Mouse (Mus musculus): ENCODE results near the gene 1110051M20Rik. TPM values are rescaled to one million over a fixed set of nuclear protein-coding genes. Genes with fewer than 3 reads are reported as not detected.

The 1110051M20Rik gene
- total and polyA plus RNA-seq, 3 experiments = 8.4 to 14.7 (median 13.2) TPM

DNA sequence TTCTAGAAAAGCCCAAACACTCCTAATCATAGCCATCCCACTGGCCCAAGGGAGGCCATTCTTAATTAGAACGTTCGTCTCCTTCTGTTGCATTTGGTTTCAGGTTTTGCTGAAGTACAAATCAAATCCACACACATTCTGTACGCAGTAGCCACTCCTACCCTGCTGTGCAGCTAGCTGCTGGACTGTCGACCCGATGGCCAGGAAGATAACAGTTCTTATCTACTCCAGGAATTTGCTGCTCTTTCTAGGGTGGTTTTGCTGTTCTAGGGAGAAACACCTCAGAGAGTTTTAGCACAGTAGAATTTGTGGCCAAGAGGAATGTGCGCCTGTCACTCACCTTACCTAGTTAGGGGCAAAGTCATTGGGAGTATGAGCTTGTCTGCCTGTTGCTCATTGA lies 156.9 kb downstream of the 1110051M20Rik start:
- Histone ChIP-seq H3K4me1 (ENCODE audit: control insufficient read depth, insufficient read depth, low read length) (peaks cover 1% of the 10 kb centered on the region), H3K27me3 (ENCODE audit: control insufficient read depth, insufficient read depth, low read length) (no peaks in the 10 kb centered on the region), H3K4me3 (no peak overlapping the region), H3K36me3 (ENCODE audit: control insufficient read depth, insufficient read depth, low read length) (no peaks in the 10 kb centered on the region), H3K9ac (ENCODE audit: low read depth, low read length) (no peak overlapping the region), H3K79me2 (replicated peaks; ENCODE audit: control insufficient read depth, insufficient read depth, low read length) (no peaks in the 10 kb centered on the region), H3K27ac (no peak overlapping the region)
- 67% methylated on average over 6 of the region's 6 CpGs for WGBS
- TF ChIP-seq CTCF (IDR thresholded peaks at IDR 0.05) (no peak), EP300 (IDR thresholded peaks at IDR 0.05; ENCODE audit: insufficient read depth, low read depth, low read length) (no peak), POLR2A (IDR thresholded peaks at IDR 0.05; ENCODE audit: insufficient read depth, low read depth, low read length) (no peak)
- intact Hi-C loops (cut with DNase I) = no loop called here
- no peak for DNase-seq

DNA sequence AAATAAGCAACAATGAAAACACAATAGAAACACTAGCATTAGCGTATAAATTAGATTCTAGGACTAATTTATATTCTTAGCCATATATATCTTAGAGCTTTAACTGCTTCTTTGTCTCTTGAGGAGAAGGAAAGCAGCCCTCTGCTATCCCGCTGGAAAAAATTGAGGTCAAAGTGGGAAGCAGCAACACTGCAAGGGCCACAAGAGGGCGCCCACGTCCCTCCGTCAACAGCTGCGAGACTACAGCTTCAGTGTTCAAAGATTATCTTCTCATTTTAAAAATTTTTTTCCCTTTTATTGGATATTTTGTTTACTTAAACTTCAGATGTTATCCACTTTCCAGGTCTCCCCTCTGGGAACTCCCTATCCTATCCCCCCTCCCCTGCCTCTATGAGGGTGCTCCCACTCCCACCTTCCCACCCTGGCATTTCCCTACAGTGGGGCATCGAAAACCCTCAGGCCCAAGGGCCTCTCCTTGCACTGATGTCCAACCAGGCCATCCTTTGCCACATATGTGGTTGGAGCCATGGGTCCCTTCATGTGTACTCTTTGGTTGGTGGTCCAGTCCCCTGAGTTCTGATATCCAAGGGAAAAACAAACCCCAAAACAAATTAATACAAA lies 158.5 kb downstream of the 1110051M20Rik start:
- DNase-seq = peak; percentile 77 to 86
- H3K36me3 ChIP-seq (ENCODE audit: control insufficient read depth, insufficient read depth, low read length) = no peaks in the 10 kb centered on the region
- WGBS = 16% methylated on average over 7 of the region's 7 CpGs
- H3K4me3 ChIP-seq = no peak overlapping the region
- peaks cover 1% of the 10 kb centered on the region for H3K4me1 ChIP-seq (ENCODE audit: control insufficient read depth, insufficient read depth, low read length)
- no peaks in the 10 kb centered on the region for H3K79me2 ChIP-seq (replicated peaks; ENCODE audit: control insufficient read depth, insufficient read depth, low read length)
- H3K27me3 ChIP-seq (ENCODE audit: control insufficient read depth, insufficient read depth, low read length) = no peaks in the 10 kb centered on the region
- peak; percentile 92 for TF ChIP-seq EP300 (IDR thresholded peaks at IDR 0.05; ENCODE audit: insufficient read depth, low read depth, low read length)
- no peak for TF ChIP-seq POLR2A (IDR thresholded peaks at IDR 0.05; ENCODE audit: insufficient read depth, low read depth, low read length)
- peak; percentile 98 for TF ChIP-seq CTCF (IDR thresholded peaks at IDR 0.05)
- H3K9ac ChIP-seq (ENCODE audit: low read depth, low read length) = no peak overlapping the region
- H3K27ac ChIP-seq = no peak overlapping the region
- intact Hi-C loops (cut with DNase I) = loop anchor here (1.0 kb wide), 1 partner anchor 195 kb away; no protein-coding TSS in a partner anchor

- no peak overlapping the region for H3K27ac ChIP-seq
- peak overlapping the region; percentile 6 for H3K9ac ChIP-seq (ENCODE audit: low read depth, low read length)
- 40% methylated on average over 13 of the region's 13 CpGs for WGBS
These were observed 159.9 kb downstream of the 1110051M20Rik start for GRCm38 (mm10) chr2:91284375-91285199.

DNA sequence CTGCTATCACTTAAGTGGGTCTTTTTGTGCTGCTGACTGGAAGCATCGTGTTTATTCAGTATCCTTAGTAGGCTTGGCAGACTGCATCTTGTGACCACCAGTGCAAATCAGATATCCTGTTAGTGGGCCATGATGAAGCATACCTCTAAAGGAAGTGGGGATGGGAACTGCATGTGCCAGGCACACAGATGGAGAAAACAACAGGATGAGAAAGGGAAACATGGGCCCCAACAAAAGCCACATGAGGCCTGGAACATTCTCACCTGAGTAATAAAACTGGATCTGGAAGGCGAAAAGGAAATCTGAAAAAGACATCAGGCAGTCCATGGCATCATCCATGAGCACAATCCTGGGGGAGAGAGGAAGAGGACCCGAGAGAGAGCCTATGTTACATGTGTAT lies 160.5 kb downstream of the 1110051M20Rik start:
- Histone ChIP-seq H3K4me1 (ENCODE audit: control insufficient read depth, insufficient read depth, low read length) (peaks cover 1% of the 10 kb centered on the region), H3K36me3 (ENCODE audit: control insufficient read depth, insufficient read depth, low read length) (no peaks in the 10 kb centered on the region), H3K79me2 (replicated peaks; ENCODE audit: control insufficient read depth, insufficient read depth, low read length) (no peaks in the 10 kb centered on the region), H3K27me3 (ENCODE audit: control insufficient read depth, insufficient read depth, low read length) (no peaks in the 10 kb centered on the region), H3K27ac (no peak overlapping the region), H3K9ac (ENCODE audit: low read depth, low read length) (no peak overlapping the region), H3K4me3 (no peak overlapping the region)
- DNase-seq = no peak
- intact Hi-C loops (cut with DNase I) = no loop called here
- 50% methylated on average over 3 of the region's 3 CpGs for WGBS
- TF ChIP-seq EP300 (IDR thresholded peaks at IDR 0.05; ENCODE audit: insufficient read depth, low read depth, low read length) (no peak), CTCF (IDR thresholded peaks at IDR 0.05) (no peak), POLR2A (IDR thresholded peaks at IDR 0.05; ENCODE audit: insufficient read depth, low read depth, low read length) (no peak)

More at GRCm38 (mm10) chr2:91284375-91285199, 159.9 kb downstream of the 1110051M20Rik start:
- Histone ChIP-seq H3K79me2 (replicated peaks; ENCODE audit: control insufficient read depth, insufficient read depth, low read length) (no peaks in the 10 kb centered on the region), H3K27me3 (ENCODE audit: control insufficient read depth, insufficient read depth, low read length) (no peaks in the 10 kb centered on the region), H3K4me1 (ENCODE audit: control insufficient read depth, insufficient read depth, low read length) (peaks cover 1% of the 10 kb centered on the region), H3K4me3 (no peak overlapping the region), H3K36me3 (ENCODE audit: control insufficient read depth, insufficient read depth, low read length) (no peaks in the 10 kb centered on the region)
- DNase-seq = peak in 1 of 2 experiments; percentile 31
- TF ChIP-seq POLR2A (IDR thresholded peaks at IDR 0.05; ENCODE audit: insufficient read depth, low read depth, low read length) = no peak
- TF ChIP-seq CTCF (IDR thresholded peaks at IDR 0.05) = no peak
- no peak for TF ChIP-seq EP300 (IDR thresholded peaks at IDR 0.05; ENCODE audit: insufficient read depth, low read depth, low read length)
- intact Hi-C loops (cut with DNase I) = no loop called here

DNA sequence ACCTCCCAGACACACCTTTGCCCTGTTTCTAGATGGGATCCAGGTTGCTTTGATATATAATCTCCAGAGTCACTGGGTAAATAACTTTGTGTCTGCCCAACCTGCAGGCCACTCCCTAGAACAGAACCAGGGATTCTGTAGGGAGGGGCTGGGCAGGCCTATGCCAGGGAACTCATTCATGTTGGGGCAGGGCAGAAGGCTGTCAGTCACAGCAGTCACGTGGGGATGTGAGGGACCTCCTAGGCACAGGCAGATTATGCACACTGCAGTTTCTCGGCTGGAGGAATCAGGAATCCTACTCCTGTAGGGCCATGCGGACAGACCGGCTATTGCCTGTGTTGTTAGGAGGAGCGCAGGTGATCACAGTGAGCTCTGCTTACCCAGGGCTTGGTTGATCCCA lies 163.1 kb downstream of the 1110051M20Rik start:
- intact Hi-C loops (cut with DNase I) = no loop called here
- 65% methylated on average over 5 of the region's 5 CpGs for WGBS
- Histone ChIP-seq H3K27ac (no peak overlapping the region), H3K4me3 (no peak overlapping the region), H3K27me3 (ENCODE audit: control insufficient read depth, insufficient read depth, low read length) (no peaks in the 10 kb centered on the region), H3K9ac (ENCODE audit: low read depth, low read length) (no peak overlapping the region), H3K4me1 (ENCODE audit: control insufficient read depth, insufficient read depth, low read length) (peaks cover 1% of the 10 kb centered on the region), H3K79me2 (replicated peaks; ENCODE audit: control insufficient read depth, insufficient read depth, low read length) (no peaks in the 10 kb centered on the region), H3K36me3 (ENCODE audit: control insufficient read depth, insufficient read depth, low read length) (no peaks in the 10 kb centered on the region)
- DNase-seq = no peak
- no peak for TF ChIP-seq POLR2A (IDR thresholded peaks at IDR 0.05; ENCODE audit: insufficient read depth, low read depth, low read length)
- TF ChIP-seq EP300 (IDR thresholded peaks at IDR 0.05; ENCODE audit: insufficient read depth, low read depth, low read length) = no peak
- TF ChIP-seq CTCF (IDR thresholded peaks at IDR 0.05) = no peak

- Histone ChIP-seq H3K27me3 (ENCODE audit: control insufficient read depth, insufficient read depth, low read length) (no peaks in the 10 kb centered on the region), H3K27ac (no peak overlapping the region), H3K9ac (ENCODE audit: low read depth, low read length) (no peak overlapping the region), H3K36me3 (ENCODE audit: control insufficient read depth, insufficient read depth, low read length) (no peaks in the 10 kb centered on the region), H3K79me2 (replicated peaks; ENCODE audit: control insufficient read depth, insufficient read depth, low read length) (no peaks in the 10 kb centered on the region), H3K4me3 (no peak overlapping the region), H3K4me1 (ENCODE audit: control insufficient read depth, insufficient read depth, low read length) (peaks cover under 1% of the 10 kb centered on the region)
- TF ChIP-seq EP300 (IDR thresholded peaks at IDR 0.05; ENCODE audit: insufficient read depth, low read depth, low read length) = no peak
- TF ChIP-seq CTCF (IDR thresholded peaks at IDR 0.05) = no peak
- TF ChIP-seq POLR2A (IDR thresholded peaks at IDR 0.05; ENCODE audit: insufficient read depth, low read depth, low read length) = no peak
- intact Hi-C loops (cut with DNase I) = loop anchor here (5.0 kb wide), 1 partner anchor 162 kb away; the partner anchor contains the start of gene Mybpc3
- WGBS = 69% methylated on average over 2 of the region's 2 CpGs
- DNase-seq = no peak
These were observed 165.1 kb downstream of the 1110051M20Rik start for GRCm38 (mm10) chr2:91279372-91279755.

All from heart, adult 2 months (tissue).